Mouse (Mus musculus): ENCODE results near the gene B4galnt3. TPM values are rescaled to one million over a fixed set of nuclear protein-coding genes. Genes with fewer than 3 reads are reported as not detected.

Gene B4galnt3
- polyA plus RNA-seq, 1 experiment, result not detected

DNA sequence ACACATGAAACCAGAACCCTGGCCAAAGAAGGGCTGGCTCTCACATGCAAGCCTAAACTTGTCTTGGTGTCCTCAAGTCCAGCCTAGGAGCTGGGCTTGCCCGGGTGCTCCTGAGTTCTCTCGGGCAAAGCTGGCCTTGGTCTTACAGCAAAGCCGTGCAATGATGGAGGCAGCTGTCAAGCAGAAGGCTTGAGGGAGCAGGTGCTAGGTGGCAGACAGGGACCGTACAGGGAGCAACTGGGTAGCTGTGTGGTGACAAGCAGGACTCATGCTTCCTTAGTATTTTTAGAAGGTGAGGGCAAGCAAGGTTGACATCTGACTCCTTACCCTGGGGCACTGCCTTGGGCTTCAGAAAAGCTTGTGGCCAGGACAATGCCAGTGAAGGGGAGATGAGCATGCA is 110.6 kb downstream of the B4galnt3 start:
- Histone ChIP-seq H3K27ac (ENCODE audit: insufficient read depth, low read length) (no peak overlapping the region), H3K4me1 (ENCODE audit: control insufficient read depth, insufficient read depth, low read length) (peaks cover 2% of the 10 kb centered on the region; the same call in 1 of the 2 replicates), H3K4me3 (ENCODE audit: insufficient read depth, low read length) (no peak overlapping the region)
- TF ChIP-seq CTCF (IDR thresholded peaks at IDR 0.05; ENCODE audit: borderline replicate concordance, insufficient read depth, low read length), result no peak
- TF ChIP-seq POLR2A (IDR thresholded peaks at IDR 0.05; ENCODE audit: low read depth, low read length), result no peak

DNA sequence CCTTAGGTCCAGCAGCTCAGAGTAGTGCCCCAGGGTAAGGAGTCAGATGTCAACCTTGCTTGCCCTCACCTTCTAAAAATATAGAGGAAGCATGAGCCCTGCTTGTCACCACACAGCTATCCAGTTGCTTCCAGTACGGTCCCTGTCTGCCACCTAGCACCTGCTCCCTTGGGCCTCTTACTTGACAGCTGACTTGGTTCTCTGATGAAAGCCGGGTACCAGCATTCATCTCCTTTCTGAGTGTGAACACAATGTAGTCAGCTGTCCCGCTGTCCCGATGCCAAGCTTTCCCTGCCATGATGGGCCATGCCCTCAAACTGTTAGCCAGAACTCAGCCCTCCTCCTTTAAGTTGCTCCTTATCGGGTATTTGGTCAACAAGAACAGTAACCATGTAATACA is 112.2 kb downstream of the B4galnt3 start:
- TF ChIP-seq CTCF (IDR thresholded peaks at IDR 0.05; ENCODE audit: borderline replicate concordance, insufficient read depth, low read length) (no peak), POLR2A (IDR thresholded peaks at IDR 0.05; ENCODE audit: low read depth, low read length) (no peak)
- H3K27ac ChIP-seq (ENCODE audit: insufficient read depth, low read length), result no peak overlapping the region
- peaks cover 2% of the 10 kb centered on the region; the same call in 1 of the 2 replicates for H3K4me1 ChIP-seq (ENCODE audit: control insufficient read depth, insufficient read depth, low read length)
- H3K4me3 ChIP-seq (ENCODE audit: insufficient read depth, low read length), result no peak overlapping the region

DNA sequence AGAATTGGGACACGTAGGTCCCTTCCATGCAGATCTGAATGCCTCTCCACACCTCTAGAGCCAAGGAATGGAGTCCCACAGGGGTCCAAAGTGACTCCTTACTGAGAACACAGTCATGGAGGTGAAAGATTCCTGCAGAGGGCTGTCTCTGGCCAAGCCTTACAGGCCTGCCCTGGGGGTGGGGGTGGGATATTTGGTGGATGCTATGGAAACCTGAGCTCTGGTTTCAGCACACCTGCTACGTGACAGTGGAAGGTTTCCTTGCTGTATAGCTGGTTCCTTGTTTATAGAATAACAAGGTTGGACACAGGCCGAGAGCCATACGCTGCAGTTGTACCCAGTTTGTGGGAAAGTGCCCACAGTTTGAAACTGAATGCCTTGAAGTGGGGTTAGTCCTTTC is 113.9 kb downstream of the B4galnt3 start:
- Histone ChIP-seq H3K4me1 (ENCODE audit: control insufficient read depth, insufficient read depth, low read length) (peaks cover 2% of the 10 kb centered on the region; the same call in 1 of the 2 replicates), H3K4me3 (ENCODE audit: insufficient read depth, low read length) (no peak overlapping the region), H3K27ac (ENCODE audit: insufficient read depth, low read length) (no peak overlapping the region)
- TF ChIP-seq CTCF (IDR thresholded peaks at IDR 0.05; ENCODE audit: borderline replicate concordance, insufficient read depth, low read length) (no peak), POLR2A (IDR thresholded peaks at IDR 0.05; ENCODE audit: low read depth, low read length) (no peak)

- TF ChIP-seq POLR2A (IDR thresholded peaks at IDR 0.05; ENCODE audit: low read depth, low read length) (no peak), CTCF (IDR thresholded peaks at IDR 0.05; ENCODE audit: borderline replicate concordance, insufficient read depth, low read length) (no peak)
- Histone ChIP-seq H3K4me3 (ENCODE audit: insufficient read depth, low read length) (no peak overlapping the region), H3K27ac (ENCODE audit: insufficient read depth, low read length) (no peak overlapping the region), H3K4me1 (ENCODE audit: control insufficient read depth, insufficient read depth, low read length) (peaks cover 2% of the 10 kb centered on the region; the same call in 1 of the 2 replicates)
Measured at GRCm38 (mm10) chr6:120179756-120180206, 114.6 kb downstream of the B4galnt3 start.

DNA sequence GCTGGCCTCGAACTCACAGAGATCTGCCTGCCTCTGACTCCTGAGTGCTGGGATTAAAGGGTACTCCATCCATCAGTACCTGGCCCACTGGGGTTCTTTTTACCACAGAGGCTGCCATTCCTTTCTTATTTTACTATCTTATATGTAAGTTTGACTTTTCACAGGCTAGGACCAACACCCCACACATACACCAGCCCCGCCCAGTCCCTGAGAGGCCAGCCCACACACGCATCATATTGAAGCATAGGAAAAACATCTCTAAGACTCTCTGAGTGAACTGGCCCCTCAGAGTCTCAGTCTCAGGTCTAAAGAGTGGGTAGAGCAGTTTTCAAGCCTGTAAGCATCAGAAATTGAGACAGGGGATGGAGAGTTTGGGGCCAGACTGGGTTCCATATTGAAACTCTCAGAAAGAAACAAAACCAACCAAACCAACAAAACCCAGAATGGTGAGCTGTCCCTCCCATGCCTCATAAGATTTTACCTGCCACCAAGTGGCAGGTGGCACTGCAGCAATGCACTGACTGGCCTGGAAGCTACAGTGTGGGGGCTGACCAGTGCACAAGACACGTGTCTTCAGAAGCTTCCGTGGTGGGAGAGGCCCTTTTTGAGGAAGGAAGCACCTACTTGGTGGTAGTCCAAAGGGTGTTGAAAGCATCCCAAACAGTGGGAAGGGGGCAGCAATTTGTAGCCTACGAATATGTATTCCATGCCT is 115.2 kb downstream of the B4galnt3 start:
- Histone ChIP-seq H3K4me1 (ENCODE audit: control insufficient read depth, insufficient read depth, low read length) (peaks cover 2% of the 10 kb centered on the region; the same call in 1 of the 2 replicates), H3K27ac (ENCODE audit: insufficient read depth, low read length) (no peak overlapping the region), H3K4me3 (ENCODE audit: insufficient read depth, low read length) (no peak overlapping the region)
- no peak for TF ChIP-seq CTCF (IDR thresholded peaks at IDR 0.05; ENCODE audit: borderline replicate concordance, insufficient read depth, low read length)

GRCm38 (mm10) chr6:120175650-120176049 is 118.7 kb downstream of the B4galnt3 start:
- Histone ChIP-seq H3K27ac (ENCODE audit: insufficient read depth, low read length) (no peak overlapping the region), H3K4me1 (ENCODE audit: control insufficient read depth, insufficient read depth, low read length) (peaks cover 11% of the 10 kb centered on the region), H3K4me3 (ENCODE audit: insufficient read depth, low read length) (no peak overlapping the region)
- TF ChIP-seq CTCF (IDR thresholded peaks at IDR 0.05; ENCODE audit: borderline replicate concordance, insufficient read depth, low read length), result no peak
- TF ChIP-seq POLR2A (IDR thresholded peaks at IDR 0.05; ENCODE audit: low read depth, low read length), result no peak

GRCm38 (mm10) chr6:120174602-120175115 is 119.7 kb downstream of the B4galnt3 start:
- H3K27ac ChIP-seq (ENCODE audit: insufficient read depth, low read length), result no peak overlapping the region
- TF ChIP-seq CTCF (IDR thresholded peaks at IDR 0.05; ENCODE audit: borderline replicate concordance, insufficient read depth, low read length), result no peak
- no peak for TF ChIP-seq POLR2A (IDR thresholded peaks at IDR 0.05; ENCODE audit: low read depth, low read length)

DNA sequence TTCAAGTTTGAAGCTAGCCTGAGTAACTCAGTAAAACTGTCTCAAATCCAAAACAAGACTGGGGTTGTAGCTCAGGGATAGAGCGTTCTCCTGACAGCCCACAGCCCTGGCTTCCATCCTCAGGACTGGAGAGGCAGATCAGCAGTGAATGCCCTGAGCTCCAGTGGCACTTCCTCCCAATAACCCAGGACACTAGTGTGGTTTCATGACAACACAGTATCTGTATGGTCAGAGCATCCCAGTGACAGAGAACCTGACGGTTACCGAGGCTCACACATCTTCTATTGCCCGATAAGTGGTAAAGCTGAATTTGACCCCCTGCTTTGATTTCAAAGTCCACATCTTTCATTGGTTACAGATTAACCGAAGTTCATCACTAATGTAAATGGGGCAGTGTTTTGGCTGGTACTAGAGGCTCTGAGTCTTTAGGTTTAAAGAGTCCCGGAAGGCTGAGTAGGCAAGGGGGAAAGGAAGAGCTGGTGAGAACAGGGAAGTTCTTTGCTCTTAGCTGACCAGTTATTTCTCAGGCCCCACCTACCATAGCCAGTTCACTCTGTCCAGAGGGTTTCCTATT is 120.2 kb downstream of the B4galnt3 start:
- H3K27ac ChIP-seq (ENCODE audit: insufficient read depth, low read length), result peak overlapping the region; percentile 50; the same call in 1 of the 2 replicates
- TF ChIP-seq POLR2A (IDR thresholded peaks at IDR 0.05; ENCODE audit: low read depth, low read length) (no peak), CTCF (IDR thresholded peaks at IDR 0.05; ENCODE audit: borderline replicate concordance, insufficient read depth, low read length) (no peak)
- peaks cover 9% of the 10 kb centered on the region for H3K4me1 ChIP-seq (ENCODE audit: control insufficient read depth, insufficient read depth, low read length)
- H3K4me3 ChIP-seq (ENCODE audit: insufficient read depth, low read length), result no peak overlapping the region

More at GRCm38 (mm10) chr6:120174602-120175115, 119.7 kb downstream of the B4galnt3 start:
- no peak overlapping the region for H3K4me3 ChIP-seq (ENCODE audit: insufficient read depth, low read length)
- peaks cover 10% of the 10 kb centered on the region for H3K4me1 ChIP-seq (ENCODE audit: control insufficient read depth, insufficient read depth, low read length)

DNA sequence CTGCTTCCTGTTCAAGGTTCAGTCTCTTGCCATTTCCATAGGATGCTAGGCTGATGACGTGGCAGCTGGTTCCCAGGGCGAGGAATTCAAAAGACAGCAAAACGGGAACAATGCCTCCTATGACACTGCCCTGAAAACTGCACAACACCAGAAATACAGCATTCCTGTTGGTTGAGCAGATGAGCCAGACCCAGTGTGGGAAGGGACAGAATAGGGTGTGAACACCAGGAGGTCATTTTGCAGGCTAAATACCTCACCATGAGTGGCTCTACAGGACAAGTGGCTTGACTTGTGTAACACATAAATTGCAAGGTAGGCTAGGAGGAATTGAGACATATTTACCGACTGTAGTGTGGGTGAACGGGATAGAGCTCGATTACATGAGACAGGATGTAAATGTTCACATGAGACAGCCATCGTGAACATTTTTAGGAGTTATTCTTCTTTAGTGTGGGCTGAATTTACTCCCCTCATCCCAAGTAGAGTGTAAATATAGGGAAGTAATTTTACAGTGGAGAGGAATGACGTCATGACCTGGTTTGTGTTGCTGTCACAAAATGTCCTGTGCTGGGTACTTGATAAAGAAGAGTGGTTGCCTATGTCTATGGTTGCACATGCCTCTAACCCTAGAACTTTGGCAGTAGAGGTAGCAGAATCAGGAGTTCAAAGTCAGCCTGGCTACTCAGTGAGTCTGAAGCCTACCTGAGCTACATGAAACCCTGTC is 121.9 kb downstream of the B4galnt3 start:
- no peak for TF ChIP-seq POLR2A (IDR thresholded peaks at IDR 0.05; ENCODE audit: low read depth, low read length)
- no peak for TF ChIP-seq CTCF (IDR thresholded peaks at IDR 0.05; ENCODE audit: borderline replicate concordance, insufficient read depth, low read length)
- Histone ChIP-seq H3K4me1 (ENCODE audit: control insufficient read depth, insufficient read depth, low read length) (peaks cover 9% of the 10 kb centered on the region), H3K27ac (ENCODE audit: insufficient read depth, low read length) (no peak overlapping the region), H3K4me3 (ENCODE audit: insufficient read depth, low read length) (no peak overlapping the region)
